Mouse (Mus musculus) mature B cell (primary cell): ENCODE measurements at regions not wholly inside any gene's neighbourhood (a gene's known extent, or its start where the extent isn't known, plus 50 kb on each side); places are given as distances from the start of the nearest gene placed in this dataset.

Source experiments
- in situ Hi-C: fragments of 300-500 bp; cut with MboI; formaldehyde crosslinking; loops from 2 replicates; pipeline ENCODE4 v1.14.3; 2019

DNA sequence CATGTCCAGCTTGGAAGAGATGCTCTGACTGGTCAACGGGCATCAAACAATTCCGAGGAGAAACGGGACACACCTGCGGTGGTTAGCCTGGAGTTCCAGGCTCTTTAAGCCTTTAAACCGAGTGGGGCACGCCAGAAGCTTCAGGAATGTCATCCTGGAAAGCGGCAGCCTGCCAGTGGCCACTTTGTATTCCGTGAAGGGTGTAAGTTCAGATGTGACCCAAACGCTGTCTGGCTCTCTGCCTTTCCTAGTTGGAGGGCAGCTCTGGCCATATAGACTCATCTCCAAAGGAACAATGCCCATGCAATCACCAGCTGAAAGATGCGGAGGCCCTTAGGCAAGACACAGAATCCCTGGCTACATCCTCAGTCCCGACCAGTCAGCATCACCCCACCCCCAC, 597.8 kb upstream of the Gm10131 start:
- in situ Hi-C loops = no loop called here

GRCm38 (mm10) chr8:34703351-34703750, 591.8 kb upstream of the Gm10131 start:
- in situ Hi-C loops = no loop called here

- in situ Hi-C loops = no loop called here
Observed at GRCm38 (mm10) chr8:34702806-34703205, 591.3 kb upstream of the Gm10131 start.

- in situ Hi-C loops = no loop called here
Observed at GRCm38 (mm10) chr8:34699015-34699414, 587.5 kb upstream of the Gm10131 start.

DNA sequence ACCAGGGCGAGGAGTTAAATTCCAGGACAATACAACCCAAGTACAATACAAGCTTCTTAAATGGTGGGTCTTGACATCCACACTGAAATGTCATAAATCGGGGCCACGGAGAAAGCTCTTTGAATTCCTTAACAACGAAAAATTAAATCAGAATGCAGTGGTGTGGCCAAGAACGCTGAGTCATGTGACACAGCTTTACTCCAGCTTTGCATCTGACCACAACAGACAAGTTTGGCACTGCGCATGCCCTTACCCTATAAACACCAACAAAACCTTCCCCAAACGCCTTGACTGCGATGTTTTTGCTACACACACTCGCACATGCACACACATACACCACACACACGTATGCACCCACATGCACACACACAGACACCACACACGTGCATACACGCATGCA, 584.8 kb upstream of the Gm10131 start:
- in situ Hi-C loops = no loop called here

GRCm38 (mm10) chr8:34692606-34693005, 581.1 kb upstream of the Gm10131 start:
- in situ Hi-C loops = no loop called here

DNA sequence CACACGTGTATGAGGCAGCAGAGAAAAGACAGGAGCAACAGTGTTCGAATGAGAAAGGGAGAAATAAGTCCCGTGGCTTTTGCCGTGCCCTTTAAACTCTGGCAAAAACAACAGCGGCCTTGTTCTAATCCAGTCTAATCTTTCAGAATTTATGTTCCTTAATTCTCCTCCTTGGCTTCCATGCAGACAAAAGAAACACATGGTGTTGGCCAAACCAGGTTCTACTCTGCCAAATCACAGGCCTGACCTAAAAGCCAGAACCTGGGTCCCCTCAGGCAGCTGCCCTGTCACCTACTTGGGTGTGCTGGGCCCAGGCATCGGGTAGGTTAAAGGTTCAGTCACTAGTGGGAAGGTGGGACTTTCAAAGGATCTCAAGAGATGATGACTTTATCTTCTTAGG, 580.2 kb upstream of the Gm10131 start:
- in situ Hi-C loops = no loop called here

DNA sequence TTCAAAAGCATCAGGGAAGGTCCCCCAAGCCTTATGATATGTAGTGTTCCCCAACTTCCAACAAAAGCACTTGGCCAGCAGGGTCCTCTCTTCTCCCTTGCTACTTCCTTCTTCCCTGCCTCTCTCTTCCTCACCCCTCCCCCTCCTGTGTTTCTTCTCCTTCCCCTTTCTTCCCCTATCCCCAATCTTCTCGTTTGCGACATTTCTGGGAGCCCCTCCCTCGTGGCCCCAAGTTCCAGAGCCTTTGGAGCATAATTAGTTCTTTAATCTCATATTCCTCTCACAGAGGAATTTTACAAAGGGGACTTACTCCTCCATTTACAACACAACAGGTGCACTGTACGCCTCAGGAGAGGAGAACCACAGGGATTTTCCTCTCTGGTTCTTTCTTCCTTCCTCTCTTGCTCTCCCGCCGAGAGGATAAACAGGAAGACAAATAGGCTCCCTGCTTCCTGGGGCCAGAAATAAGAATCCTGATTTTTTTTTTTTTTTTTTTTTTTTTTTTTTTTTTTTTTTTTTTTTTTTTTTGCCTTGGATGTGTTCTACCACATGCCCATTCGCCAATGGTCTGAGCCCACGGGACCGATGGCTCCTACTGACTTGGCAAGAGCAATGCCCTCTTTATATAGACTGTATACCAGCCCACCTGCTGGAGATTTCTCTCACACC, 578.4 kb upstream of the Gm10131 start:
- in situ Hi-C loops = no loop called here

DNA sequence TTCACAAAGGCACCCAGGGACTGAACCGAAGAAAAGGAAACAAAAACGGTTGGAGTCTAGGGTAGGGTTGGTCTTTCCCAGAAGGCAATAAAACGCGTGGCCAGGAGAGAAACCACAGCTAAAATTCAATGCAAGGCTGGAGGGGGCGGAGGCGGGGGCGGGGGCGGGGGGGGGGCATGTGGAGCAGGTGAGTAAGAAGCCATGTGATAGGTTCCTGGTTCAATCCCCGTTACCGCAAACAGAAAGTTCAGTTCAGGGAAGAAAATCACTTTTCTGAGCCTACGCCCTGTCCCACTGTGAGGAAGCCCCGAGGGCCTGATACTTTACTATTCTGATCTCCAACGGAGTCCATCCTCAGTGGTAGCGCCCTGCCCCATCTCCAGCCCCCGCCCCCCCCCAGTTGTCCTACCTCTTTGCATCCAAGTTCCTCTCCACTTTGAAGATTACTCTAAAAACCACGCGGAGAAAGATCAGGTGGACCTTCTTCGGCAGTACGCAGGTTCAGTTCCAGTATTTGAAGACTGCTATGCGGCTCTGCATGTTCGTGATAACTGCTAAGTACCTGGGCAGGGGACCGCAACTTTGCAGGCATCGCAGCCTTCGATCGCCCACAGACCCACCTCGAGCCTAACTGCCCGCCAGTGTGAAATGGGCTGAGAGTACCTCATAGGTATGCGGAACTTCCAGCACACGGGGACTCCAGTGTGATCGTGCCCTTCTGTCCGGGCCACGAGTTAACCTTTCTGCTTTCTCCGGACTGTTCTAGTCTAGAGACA, 577.7 kb upstream of the Gm10131 start:
- in situ Hi-C loops = no loop called here

DNA sequence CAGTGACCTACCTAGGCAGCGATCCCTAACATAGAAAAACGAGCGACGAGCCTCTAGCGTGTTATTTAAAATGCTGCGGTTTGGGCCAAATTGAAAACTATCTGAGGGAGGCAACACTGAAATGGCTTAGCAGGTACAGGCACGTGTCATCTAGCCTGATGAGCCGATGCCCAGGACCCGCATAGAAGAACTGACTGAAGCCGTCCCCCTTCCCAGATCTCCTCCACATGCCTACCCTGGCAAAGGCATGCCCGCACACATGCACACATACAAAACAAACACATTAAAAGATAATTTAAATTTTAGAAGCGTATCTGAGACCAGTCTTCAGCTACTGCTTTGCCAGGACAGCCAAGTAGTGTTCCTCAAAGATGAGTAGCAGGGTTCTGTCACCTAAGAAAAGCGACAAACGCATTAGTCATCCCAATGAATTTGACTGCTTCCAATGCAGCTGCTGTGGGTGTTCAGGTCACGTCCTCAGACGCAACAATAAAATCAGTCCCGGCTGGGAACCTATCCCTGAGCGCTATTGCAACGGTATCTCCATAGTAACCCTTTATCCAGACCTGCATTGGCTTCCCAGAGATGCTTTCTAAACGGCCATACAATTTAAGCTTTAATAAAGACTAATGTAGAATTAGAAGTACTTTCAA, 577.0 kb upstream of the Gm10131 start:
- in situ Hi-C loops = no loop called here

DNA sequence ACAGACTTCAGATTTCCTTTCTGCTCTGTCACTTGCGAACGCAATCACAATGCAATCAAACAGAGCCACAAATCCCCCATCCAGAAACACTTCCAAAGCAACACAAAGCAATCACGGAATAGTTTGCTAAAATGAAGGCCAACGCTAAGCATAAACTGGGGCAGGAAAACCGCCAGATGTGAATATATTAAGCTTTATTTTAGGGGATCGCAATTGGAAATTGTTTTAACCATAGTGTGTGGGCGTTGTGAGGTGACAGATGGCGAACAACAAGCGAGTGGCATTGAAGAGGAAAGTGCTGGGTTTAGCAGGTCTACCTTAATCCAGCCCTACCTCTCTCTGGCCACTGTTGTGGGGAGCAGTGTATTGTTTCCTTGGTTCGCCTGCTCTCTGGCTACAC, 574.8 kb upstream of the Gm10131 start:
- in situ Hi-C loops = no loop called here

DNA sequence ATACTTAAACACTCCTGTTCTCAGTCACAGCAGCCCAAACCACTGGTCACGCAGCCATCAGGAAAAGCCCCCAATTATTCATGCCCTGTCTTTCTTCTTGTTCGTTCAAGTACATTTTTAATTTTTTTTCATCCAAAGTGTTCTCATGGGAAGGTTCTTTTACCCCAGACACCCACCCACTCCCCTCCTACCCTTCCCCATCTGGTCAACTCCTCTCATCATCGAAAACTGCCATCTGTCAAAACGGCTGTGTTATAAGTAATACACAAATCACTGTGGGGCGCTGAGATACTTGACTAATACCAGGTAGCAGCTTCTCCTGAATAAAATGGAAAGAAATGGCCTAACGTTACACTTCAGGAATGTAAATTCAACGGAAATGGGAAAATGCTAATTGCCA, 573.1 kb upstream of the Gm10131 start:
- in situ Hi-C loops = no loop called here

DNA sequence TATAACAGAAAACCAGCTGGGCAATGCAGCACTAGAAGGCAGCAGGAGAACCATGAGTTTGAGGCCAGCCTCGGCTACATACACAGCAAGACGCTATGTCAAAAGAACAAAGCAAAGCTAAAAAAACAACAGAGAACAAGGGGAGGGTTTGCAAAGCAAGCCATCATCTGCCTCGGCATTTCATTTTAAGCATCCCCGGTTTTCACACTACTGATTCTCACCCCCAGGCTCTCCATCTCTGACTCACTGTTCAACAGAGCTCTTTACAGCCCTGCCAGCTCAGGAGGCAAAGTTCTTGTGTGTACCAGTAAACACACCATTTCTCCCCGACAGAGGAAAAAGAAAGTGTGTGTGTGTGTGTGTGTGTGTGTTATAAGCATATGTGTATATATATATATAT, 571.6 kb upstream of the Gm10131 start:
- in situ Hi-C loops = no loop called here

GRCm38 (mm10) chr8:34682221-34682620, 570.7 kb upstream of the Gm10131 start:
- in situ Hi-C loops = no loop called here

- in situ Hi-C loops = no loop called here
Observed at GRCm38 (mm10) chr8:34679565-34680291, 568.2 kb upstream of the Gm10131 start.

GRCm38 (mm10) chr8:34678879-34679278, 567.3 kb upstream of the Gm10131 start:
- in situ Hi-C loops = no loop called here

- in situ Hi-C loops = no loop called here
Observed at GRCm38 (mm10) chr8:34671716-34672115, 560.2 kb upstream of the Gm10131 start.

- in situ Hi-C loops = no loop called here
Observed at GRCm38 (mm10) chr8:34670930-34671715, 559.6 kb upstream of the Gm10131 start.

DNA sequence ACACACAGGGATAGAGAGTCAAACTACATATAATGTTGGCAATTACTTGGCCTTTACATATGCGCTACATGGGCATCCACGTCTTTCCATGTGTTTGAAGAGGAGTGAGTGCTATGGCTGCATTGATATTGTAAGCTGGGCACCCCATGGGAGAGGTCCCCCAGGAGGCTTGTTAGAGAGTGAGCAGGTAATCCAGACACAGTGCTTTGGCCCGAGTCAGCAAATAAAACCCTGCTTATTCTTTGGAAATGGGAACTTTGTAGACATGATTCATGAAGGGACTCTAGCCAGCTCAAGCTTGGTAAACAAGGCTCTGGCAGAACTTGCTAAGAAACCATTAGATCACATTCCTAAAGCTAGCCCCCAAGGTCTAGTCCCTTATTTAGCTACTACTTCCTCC, 557.6 kb upstream of the Gm10131 start:
- in situ Hi-C loops = no loop called here

GRCm38 (mm10) chr8:34664429-34664828, 552.9 kb upstream of the Gm10131 start:
- in situ Hi-C loops = no loop called here

GRCm38 (mm10) chr8:34662532-34662931, 551.0 kb upstream of the Gm10131 start:
- in situ Hi-C loops = no loop called here

GRCm38 (mm10) chr8:34651750-34652149, 540.2 kb upstream of the Gm10131 start:
- in situ Hi-C loops = no loop called here
